Comparison of ENCODE assay signal across 9 mouse cellular contexts in genomic region chr8:122556030-122557009, GRCm38 (mm10). TPM values are rescaled to one million over a fixed set of nuclear protein-coding genes. Genes with fewer than 3 reads are reported as not detected.
DNase-seq lines count a peak whose midpoint lies in the region; ATAC-seq and TF ChIP-seq lines count a peak whose summit lies in the region.
"Had no signal": no experiment of that assay in that cellular context is flagged by ENCODE, and none has a peak within 500 bp of the region (broad histone marks: within the 10 kb centered on the region; RNA-seq: fewer than 3 reads in every experiment).

No protein-coding gene starts in this region.

- peak overlapping the region; percentile 34; the same call in 1 of the 2 replicates for H3K4me3 ChIP-seq in kidney, adult 2 months (ENCODE audit: insufficient read depth, low read depth, low read length)
- H3K4me3 ChIP-seq in lung, postnatal 0 days (ENCODE audit: low read depth, low read length), result no peak overlapping the region
- no peak overlapping the region for H3K4me3 ChIP-seq in stomach, postnatal 0 days (ENCODE audit: low read depth, low read length)
- H3K4me3 ChIP-seq: midbrain, embryonic 12.5 days had no signal

- ATAC-seq in granulocyte monocyte progenitor cell, adult 5-6 weeks (replicated peaks; ENCODE audit: poor library complexity, severe bottlenecking), result peak; percentile 64
- ATAC-seq in lung, postnatal 0 days, result peak; percentile 84
- 0 out of 2 replicates have a peak, but pooled peaks have one; percentile 38 for ATAC-seq in stomach, postnatal 0 days (ENCODE audit: low FRiP score, low TSS enrichment)

- H3K27me3 ChIP-seq in kidney, adult 2 months (replicated peaks; ENCODE audit: control insufficient read depth, insufficient read depth, low read length), result no peaks in the 10 kb centered on the region
- no peaks in the 10 kb centered on the region for H3K27me3 ChIP-seq in lung, postnatal 0 days (replicated peaks; ENCODE audit: insufficient read depth, low read length)
- H3K27me3 ChIP-seq in stomach, postnatal 0 days (ENCODE audit: control insufficient read depth, insufficient read depth, low read length), result no peaks in the 10 kb centered on the region

- TF ChIP-seq POLR2A in kidney, adult 2 months (IDR thresholded peaks at IDR 0.05; ENCODE audit: low read depth, low read length), result no peak

- no peak for TF ChIP-seq CTCF in kidney, adult 2 months (conservative IDR thresholded peaks at IDR 0.05; ENCODE audit: insufficient read depth, insufficient read length, low read depth, low read length)
- TF ChIP-seq CTCF in lung, postnatal 0 days (IDR thresholded peaks at IDR 0.05), result peak; percentile 42
- TF ChIP-seq CTCF in stomach, postnatal 0 days (IDR thresholded peaks at IDR 0.05; ENCODE audit: low read depth), result 0 out of 2 replicates have a peak, but pooled peaks have one; percentile 18

- peak; percentile 44 to 48 for DNase-seq in cerebellum, postnatal 14 days
- DNase-seq in cerebellum, adult 9-11 months, result no peak
- DNase-seq in adipocyte (ENCODE audit: low spot score), result peak; percentile 99
- DNase-seq in kidney, adult 2 months, result peak; percentile 66
- DNase-seq in lung, postnatal 0 days (ENCODE audit: low spot score), result peak; percentile 94
- DNase-seq in stomach, postnatal 0 days (ENCODE audit: low spot score), result peak; percentile 31
- DNase-seq in layer of hippocampus, adult 18-20 months (ENCODE audit: low spot score in 2 of 2), result no peak

- H3K9ac ChIP-seq in lung, postnatal 0 days (replicated peaks; ENCODE audit: low read depth), result no peak overlapping the region
- H3K9ac ChIP-seq in stomach, postnatal 0 days (ENCODE audit: low read length), result peak overlapping the region; percentile 43; the same call in 1 of the 2 replicates
- H3K9ac ChIP-seq: midbrain, embryonic 12.5 days had no signal

- H3K36me3 ChIP-seq in kidney, adult 2 months (ENCODE audit: control insufficient read depth, insufficient read depth, low read length), result no peaks in the 10 kb centered on the region
- H3K36me3 ChIP-seq in lung, postnatal 0 days (ENCODE audit: insufficient read depth, low read length), result no peaks in the 10 kb centered on the region
- no peaks in the 10 kb centered on the region for H3K36me3 ChIP-seq in stomach, postnatal 0 days (ENCODE audit: control insufficient read depth, insufficient read depth, low read length)
- H3K36me3 ChIP-seq: midbrain, embryonic 12.5 days had no signal

- H3K9me3 ChIP-seq in lung, postnatal 0 days (ENCODE audit: low read length), result no peaks in the 10 kb centered on the region
- H3K9me3 ChIP-seq in stomach, postnatal 0 days (ENCODE audit: control insufficient read depth, low read length), result no peaks in the 10 kb centered on the region
- H3K9me3 ChIP-seq: midbrain, embryonic 12.5 days had no signal

- 71% methylated on average over 12 of the region's 12 CpGs for WGBS in kidney, adult 2 months
- WGBS in lung, postnatal 0 days, result 29% methylated on average over 12 of the region's 12 CpGs
- 56% methylated on average over 12 of the region's 12 CpGs for WGBS in stomach, postnatal 0 days

- H3K27ac ChIP-seq in kidney, adult 2 months (ENCODE audit: insufficient read depth, low read depth, low read length), result peak overlapping the region; percentile 54
- H3K27ac ChIP-seq in lung, postnatal 0 days (ENCODE audit: low read length), result peak overlapping the region; percentile 78
- peak overlapping the region; percentile 65 for H3K27ac ChIP-seq in stomach, postnatal 0 days (replicated peaks)
- H3K27ac ChIP-seq: midbrain, embryonic 12.5 days had no signal

- H3K4me1 ChIP-seq in kidney, adult 2 months (ENCODE audit: control insufficient read depth, insufficient read depth, low read length), result no peaks in the 10 kb centered on the region
- peaks cover 13% of the 10 kb centered on the region for H3K4me1 ChIP-seq in lung, postnatal 0 days (ENCODE audit: insufficient read depth, low read depth, low read length)
- peaks cover 3% of the 10 kb centered on the region; the same call in 1 of the 2 replicates for H3K4me1 ChIP-seq in stomach, postnatal 0 days (replicated peaks; ENCODE audit: control insufficient read depth, insufficient read depth)

- no peak for TF ChIP-seq EP300 in lung, postnatal 0 days (IDR thresholded peaks at IDR 0.05)
- no peak for TF ChIP-seq EP300 in stomach, postnatal 0 days (optimal IDR thresholded peaks at IDR 0.05)

- peak overlapping the region; percentile 15; the same call in 1 of the 2 replicates for H3K4me2 ChIP-seq in lung, postnatal 0 days (replicated peaks; ENCODE audit: low read depth, low read length)
- H3K4me2 ChIP-seq in stomach, postnatal 0 days (replicated peaks; ENCODE audit: low read depth), result no peak overlapping the region
- H3K4me2 ChIP-seq: midbrain, embryonic 12.5 days had no signal

RNA-seq across cellular contexts. Expression of gene Piezo1, which starts 5.2 kb away (rescaled TPM):
- 19.4 and 67.1 TPM in 2 replicates for total RNA-seq in granulocyte monocyte progenitor cell, adult 5-6 weeks (2014; fragmentation: Nextera tagmentation)
- 15.8 and 22.4 TPM in 2 replicates for total RNA-seq in granulocyte monocyte progenitor cell, adult 5-6 weeks (2017)
- 102 and 121 TPM in 2 replicates for polyA plus RNA-seq in kidney, adult 2 months (2012; rRNA removed)
- polyA plus RNA-seq in lung, postnatal 0 days (2015; fragmentation: Nextera tagmentation; extraction: Ambion mirVana), result 27.3 and 31.3 TPM in 2 replicates
- 7.0 and 8.2 TPM in 2 replicates for polyA plus RNA-seq in stomach, postnatal 0 days (2015; fragmentation: Nextera tagmentation; extraction: Ambion mirVana)
- 1 to 10 TPM; 3.2 to 3.5 TPM for total RNA-seq in layer of hippocampus, adult 18-20 months (2021)

RNA-seq across cellular contexts. Expression of gene Cdt1, which starts 11.5 kb away (rescaled TPM):
- total RNA-seq in granulocyte monocyte progenitor cell, adult 5-6 weeks (2014; fragmentation: Nextera tagmentation), result 76.0 and 153 TPM in 2 replicates
- total RNA-seq in granulocyte monocyte progenitor cell, adult 5-6 weeks (2017), result 38.6 and 38.8 TPM in 2 replicates
- polyA plus RNA-seq in kidney, adult 2 months (2012; rRNA removed), result 7.1 and 8.6 TPM in 2 replicates
- 7.4 and 7.7 TPM in 2 replicates for polyA plus RNA-seq in lung, postnatal 0 days (2015; fragmentation: Nextera tagmentation; extraction: Ambion mirVana)
- polyA plus RNA-seq in stomach, postnatal 0 days (2015; fragmentation: Nextera tagmentation; extraction: Ambion mirVana), result 11.8 TPM in 2 replicates
- 1 to 10 TPM; 1.2 to 1.8 TPM for total RNA-seq in layer of hippocampus, adult 18-20 months (2021)

RNA-seq across cellular contexts. Expression of gene Aprt, which starts 20.4 kb away (rescaled TPM):
- total RNA-seq in granulocyte monocyte progenitor cell, adult 5-6 weeks (2014; fragmentation: Nextera tagmentation), result 276 and 290 TPM in 2 replicates
- 139 and 228 TPM in 2 replicates for total RNA-seq in granulocyte monocyte progenitor cell, adult 5-6 weeks (2017)
- polyA plus RNA-seq in kidney, adult 2 months (2012; rRNA removed), result 177 and 190 TPM in 2 replicates
- polyA plus RNA-seq in lung, postnatal 0 days (2015; fragmentation: Nextera tagmentation; extraction: Ambion mirVana), result 203 and 206 TPM in 2 replicates
- 311 and 314 TPM in 2 replicates for polyA plus RNA-seq in stomach, postnatal 0 days (2015; fragmentation: Nextera tagmentation; extraction: Ambion mirVana)
- total RNA-seq in layer of hippocampus, adult 18-20 months (2021), result 10 to 100 TPM; 58.1 to 61.6 TPM

RNA-seq across cellular contexts. Expression of gene Galns, which starts 54.9 kb away (rescaled TPM):
- 39.0 and 46.3 TPM in 2 replicates for total RNA-seq in granulocyte monocyte progenitor cell, adult 5-6 weeks (2014; fragmentation: Nextera tagmentation)
- 36.1 and 46.6 TPM in 2 replicates for total RNA-seq in granulocyte monocyte progenitor cell, adult 5-6 weeks (2017)
- 36.2 and 44.5 TPM in 2 replicates for polyA plus RNA-seq in kidney, adult 2 months (2012; rRNA removed)
- 14.3 and 14.5 TPM in 2 replicates for polyA plus RNA-seq in lung, postnatal 0 days (2015; fragmentation: Nextera tagmentation; extraction: Ambion mirVana)
- polyA plus RNA-seq in stomach, postnatal 0 days (2015; fragmentation: Nextera tagmentation; extraction: Ambion mirVana), result 8.2 TPM in 2 replicates
- 10 to 100 TPM; 10.2 to 10.9 TPM for total RNA-seq in layer of hippocampus, adult 18-20 months (2021)

RNA-seq across cellular contexts. Expression of gene Trappc2l, which starts 55.1 kb away (rescaled TPM):
- 41.0 and 55.7 TPM in 2 replicates for total RNA-seq in granulocyte monocyte progenitor cell, adult 5-6 weeks (2014; fragmentation: Nextera tagmentation)
- 16.1 and 21.7 TPM in 2 replicates for total RNA-seq in granulocyte monocyte progenitor cell, adult 5-6 weeks (2017)
- 258 and 302 TPM in 2 replicates for polyA plus RNA-seq in kidney, adult 2 months (2012; rRNA removed)
- polyA plus RNA-seq in lung, postnatal 0 days (2015; fragmentation: Nextera tagmentation; extraction: Ambion mirVana), result 66.8 and 70.0 TPM in 2 replicates
- polyA plus RNA-seq in stomach, postnatal 0 days (2015; fragmentation: Nextera tagmentation; extraction: Ambion mirVana), result 48.0 and 49.5 TPM in 2 replicates
- 10 to 100 TPM; 82.1 to 82.7 TPM for total RNA-seq in layer of hippocampus, adult 18-20 months (2021)

Comparison
In these comparisons a context has a peak if more than half of its experiments do, and no peak if none do; other contexts are left out.
1. DNase-seq: peak in cerebellum, postnatal 14 days (2 of 2), adipocyte (single experiment), kidney, adult 2 months (single experiment), lung, postnatal 0 days (single experiment) and stomach, postnatal 0 days (single experiment); none in cerebellum, adult 9-11 months (single experiment) and layer of hippocampus, adult 18-20 months (0 of 2).
2. Peak in every context shown above with its lines, with median percentiles within 50 percentile points of each other: ATAC-seq and H3K27ac ChIP-seq.